Mouse (Mus musculus): ENCODE results near the gene Vac14.

Gene Vac14

GRCm38 (mm10) chr8:110717131-110717530 lies 98.7 kb downstream of the Vac14 start:
- no peak for DNase-seq (ENCODE audit: low read depth, low spot score)

- no peak for DNase-seq (ENCODE audit: low read depth, low spot score)
These were observed 100.0 kb downstream of the Vac14 start for GRCm38 (mm10) chr8:110718209-110718968.

GRCm38 (mm10) chr8:110718969-110719670 lies 100.7 kb downstream of the Vac14 start:
- no peak for DNase-seq (ENCODE audit: low read depth, low spot score)

GRCm38 (mm10) chr8:110719898-110720653 lies 101.7 kb downstream of the Vac14 start:
- DNase-seq (ENCODE audit: low read depth, low spot score) = no peak

- DNase-seq (ENCODE audit: low read depth, low spot score) = peak; percentile 82
These were observed 102.6 kb downstream of the Vac14 start, which contains the start of gene Mtss1l for GRCm38 (mm10) chr8:110720685-110721598. Gene Mtss1l (plus strand): TSS chr8:110721476.

GRCm38 (mm10) chr8:110721606-110722413 lies 103.4 kb downstream of the Vac14 start:
- DNase-seq (ENCODE audit: low read depth, low spot score) = no peak

GRCm38 (mm10) chr8:110722414-110723011 lies 104.1 kb downstream of the Vac14 start:
- no peak for DNase-seq (ENCODE audit: low read depth, low spot score)

- DNase-seq (ENCODE audit: low read depth, low spot score) = no peak
These were observed 106.1 kb downstream of the Vac14 start for GRCm38 (mm10) chr8:110724493-110724892.

GRCm38 (mm10) chr8:110725084-110725838 lies 106.9 kb downstream of the Vac14 start:
- no peak for DNase-seq (ENCODE audit: low read depth, low spot score)

- peak; percentile 51 for DNase-seq (ENCODE audit: low read depth, low spot score)
These were observed 108.5 kb downstream of the Vac14 start for GRCm38 (mm10) chr8:110726893-110727292.

- no peak for DNase-seq (ENCODE audit: low read depth, low spot score)
These were observed 113.0 kb downstream of the Vac14 start for GRCm38 (mm10) chr8:110731346-110731859.

GRCm38 (mm10) chr8:110733036-110733435 lies 114.7 kb downstream of the Vac14 start:
- DNase-seq (ENCODE audit: low read depth, low spot score) = no peak

- no peak for DNase-seq (ENCODE audit: low read depth, low spot score)
These were observed 120.3 kb downstream of the Vac14 start for GRCm38 (mm10) chr8:110738591-110739195.

GRCm38 (mm10) chr8:110740629-110741175 lies 122.3 kb downstream of the Vac14 start:
- no peak for DNase-seq (ENCODE audit: low read depth, low spot score)

- DNase-seq (ENCODE audit: low read depth, low spot score) = no peak
These were observed 123.5 kb downstream of the Vac14 start for GRCm38 (mm10) chr8:110741816-110742451.

- no peak for DNase-seq (ENCODE audit: low read depth, low spot score)
These were observed 124.0 kb downstream of the Vac14 start for GRCm38 (mm10) chr8:110742452-110742818.

GRCm38 (mm10) chr8:110745162-110745561 lies 126.8 kb downstream of the Vac14 start:
- DNase-seq (ENCODE audit: low read depth, low spot score) = no peak

GRCm38 (mm10) chr8:110746661-110747060 lies 128.3 kb downstream of the Vac14 start:
- DNase-seq (ENCODE audit: low read depth, low spot score) = no peak

Measured in embryo, embryonic 11.5 days (tissue).